Mouse (Mus musculus) CD4-positive naive resting alpha-beta T cell, adult 57 days (primary cell): ENCODE results near the gene Trpm4. TPM values are rescaled to one million over a fixed set of nuclear protein-coding genes. Genes with fewer than 3 reads are reported as not detected.

Source experiments
- total RNA-seq: library from RNA; stranded (reverse); gene quantifications from one replicate; pipeline ENCODE4 v1.2.4, GENCODE M21; 2023

The Trpm4 gene
- 10.0 TPM for total RNA-seq

DNA sequence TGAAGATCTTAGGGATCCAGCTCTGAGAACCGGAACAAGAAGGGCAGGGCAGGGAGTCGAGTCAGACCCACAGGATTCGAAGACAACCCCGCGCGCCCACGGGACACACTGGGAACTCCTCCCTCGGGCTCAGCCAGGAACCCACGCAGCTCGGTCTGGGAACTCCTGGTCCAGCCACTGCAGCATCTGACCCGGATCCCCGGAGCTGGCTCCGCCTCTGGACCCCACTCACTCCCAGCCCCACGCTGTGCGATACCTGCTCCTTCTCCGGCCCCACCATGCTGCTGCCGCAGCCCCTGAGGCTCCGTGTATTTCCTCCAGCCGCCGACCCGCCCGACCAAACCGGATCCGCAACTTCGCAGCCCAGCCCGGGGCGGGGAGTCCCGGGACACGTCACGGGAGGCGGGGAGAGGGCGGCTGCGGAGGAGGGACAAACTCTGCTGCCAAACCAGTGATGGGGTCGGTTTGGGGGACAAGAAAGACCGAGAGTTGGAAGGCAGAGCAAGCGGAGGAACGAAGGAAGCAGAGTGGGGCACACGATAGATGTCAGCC, at the start of gene Trpm4:
Trpm4 (minus strand) TSS at position 350 of the 552 bp plus-strand sequence.

DNA sequence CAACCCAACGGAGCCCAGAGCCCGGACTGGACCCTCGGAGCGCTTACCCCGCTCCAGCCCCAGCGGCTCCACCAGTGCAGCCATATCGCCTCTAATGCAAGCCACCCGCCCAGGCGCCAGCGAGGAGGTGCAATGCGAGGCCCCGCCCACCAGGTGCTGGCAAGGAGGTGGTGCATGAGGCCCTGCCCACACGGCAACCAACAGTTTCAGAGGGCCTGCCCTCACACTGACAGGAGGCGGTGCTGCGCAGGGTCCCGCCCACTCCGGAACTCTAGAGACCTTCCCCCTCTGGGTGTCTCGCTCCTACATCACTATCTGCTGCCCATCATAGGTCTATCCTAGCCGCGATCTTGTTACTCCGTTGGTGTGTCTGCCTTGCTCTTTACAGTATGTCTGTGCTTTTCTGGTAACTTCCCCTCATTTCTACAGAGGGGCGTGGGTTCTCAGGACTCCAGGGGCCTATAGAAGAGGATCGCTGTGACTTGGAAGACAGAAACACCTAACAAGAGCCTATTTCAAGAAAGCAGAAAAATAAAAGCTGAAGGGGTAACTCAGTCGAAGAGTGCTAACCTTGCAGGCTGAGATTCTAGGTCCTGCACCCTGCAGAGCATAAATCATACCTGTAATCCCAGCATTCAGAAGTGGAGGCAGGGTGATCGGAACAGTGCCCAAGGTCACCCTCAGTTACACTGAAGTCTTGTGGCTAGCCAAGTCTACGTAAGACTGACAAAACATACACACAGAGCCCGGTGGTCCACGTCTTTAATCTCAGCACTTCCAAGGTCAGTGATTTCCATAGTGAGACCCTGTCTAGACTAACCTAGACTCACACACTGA, 37.1 kb upstream of the Trpm4 start, which contains the start of gene Lin7b:
Lin7b (minus strand) TSS at position 109 of the 837 bp plus-strand sequence.

DNA sequence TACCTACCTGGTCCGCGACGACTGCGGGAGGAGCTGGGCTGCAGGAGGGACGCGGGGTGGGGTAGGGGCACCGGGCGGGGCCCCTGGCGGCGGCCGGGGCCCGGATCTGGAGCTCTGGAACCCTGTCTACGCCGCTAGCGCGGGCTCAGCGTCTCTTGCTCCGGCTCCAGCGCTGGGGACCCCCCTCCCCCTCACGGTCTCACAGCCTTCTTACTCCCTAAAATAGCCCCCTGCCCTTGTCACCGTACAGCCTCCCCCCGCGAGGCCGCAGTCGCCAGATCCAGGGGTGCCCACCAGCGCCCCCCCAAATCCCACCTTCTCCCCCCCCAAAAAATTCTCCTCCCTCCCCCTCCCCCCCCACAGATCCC, 33.1 kb upstream of the Trpm4 start, which contains the start of gene Ppfia3:
Ppfia3 (minus strand) TSS at position 368 of the 368 bp plus-strand sequence.

DNA sequence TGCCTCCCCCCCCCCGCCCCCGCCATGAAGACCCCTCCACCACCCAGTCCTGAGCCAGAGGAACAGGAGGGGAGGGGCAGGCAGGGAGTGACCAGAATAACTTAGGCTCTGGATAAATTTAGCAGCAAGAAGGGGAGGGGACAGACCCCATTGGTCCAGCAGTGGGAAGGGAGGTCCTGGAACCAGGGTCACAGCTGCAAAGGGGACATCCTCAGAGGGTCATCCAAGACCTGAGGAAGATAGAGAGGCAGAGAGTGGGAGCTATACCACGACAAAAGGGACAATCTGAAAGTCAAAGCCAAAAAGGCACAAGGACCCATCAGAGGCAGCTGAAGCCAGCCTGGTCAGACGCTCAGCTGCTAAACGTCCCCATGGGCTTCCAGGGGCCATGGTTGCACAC, 1.5 kb upstream of the Trpm4 start, which contains the start of gene Hrc:
Hrc (plus strand) TSS at position 235 of the 400 bp plus-strand sequence.

DNA sequence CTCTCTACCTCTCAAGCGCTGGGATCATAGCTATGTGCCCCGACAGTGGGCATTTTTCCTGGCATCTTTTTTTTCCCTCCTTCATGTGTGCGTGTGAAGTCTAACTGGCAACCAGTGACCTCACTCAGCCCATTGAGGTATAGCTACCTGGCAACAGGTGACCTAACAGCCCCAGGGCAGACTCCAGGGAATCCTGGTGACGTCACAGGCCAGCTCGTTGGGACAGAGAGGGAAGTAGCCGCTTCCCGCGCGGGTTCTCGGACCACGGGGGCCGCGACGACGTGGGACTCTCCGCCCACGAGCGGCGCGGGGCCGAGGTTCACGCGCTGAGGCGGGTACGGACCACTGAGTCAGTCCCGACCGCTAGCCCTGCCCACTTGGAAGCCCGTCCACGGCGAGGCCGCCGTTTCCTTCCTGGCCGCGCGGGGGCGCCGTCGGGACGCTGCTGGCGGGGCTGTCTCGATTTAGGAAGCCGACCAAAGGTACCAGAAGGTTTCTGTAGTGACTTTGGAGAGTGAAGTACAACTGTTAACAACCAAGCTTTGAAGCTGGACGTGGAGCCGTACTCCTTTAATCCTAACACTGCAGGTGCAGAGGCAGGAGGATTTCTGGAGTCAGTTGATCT, 56.3 kb downstream of the Trpm4 start, which contains the start of gene Slc6a21:
Slc6a21 (plus strand) TSS at position 378 of the 625 bp plus-strand sequence.

Other genes starting within 250 kb of the Trpm4 start
- gene Rcn3, start 241.6 kb downstream of the Trpm4 start, total RNA-seq, result 6.1 TPM
- gene Fcgrt, start 229.9 kb downstream of the Trpm4 start, total RNA-seq, result 22.7 TPM
- 3,211 TPM for gene Rps11, start 209.3 kb downstream of the Trpm4 start, total RNA-seq
- gene Rpl13a, start 205.0 kb downstream of the Trpm4 start, total RNA-seq, result 5,433 TPM
- not detected for gene Gm45713, start 197.5 kb downstream of the Trpm4 start, total RNA-seq
- gene Flt3l, start 197.3 kb downstream of the Trpm4 start, total RNA-seq, result 299 TPM
- 38.5 TPM for gene Pih1d1, start 179.5 kb downstream of the Trpm4 start, total RNA-seq
- 61.5 TPM for gene Aldh16a1, start 179.2 kb downstream of the Trpm4 start, total RNA-seq
- not detected for gene Slc17a7, start 169.8 kb downstream of the Trpm4 start, total RNA-seq
- gene Gfy, start 154.2 kb downstream of the Trpm4 start, total RNA-seq, result not detected
- gene Pth2, start 152.8 kb downstream of the Trpm4 start, total RNA-seq, result not detected
- gene Ccdc155, start 128.9 kb downstream of the Trpm4 start, total RNA-seq, result not detected
- gene Dkkl1, start 121.6 kb downstream of the Trpm4 start, total RNA-seq, result not detected
- gene Tead2, start 118.0 kb downstream of the Trpm4 start, total RNA-seq, result not detected
- gene Cd37, start 94.7 kb downstream of the Trpm4 start, total RNA-seq, result 346 TPM
- gene Slc6a16, start 92.7 kb downstream of the Trpm4 start, total RNA-seq, result not detected
- gene Slc6a21, start 56.3 kb downstream of the Trpm4 start, total RNA-seq, result not detected
- not detected for gene Hrc, start 1.5 kb upstream of the Trpm4 start, total RNA-seq
- gene Ppfia3, start 33.2 kb upstream of the Trpm4 start, total RNA-seq, result 0.47 TPM
- gene Lin7b, start 36.8 kb upstream of the Trpm4 start, total RNA-seq, result 2.6 TPM
- 701 TPM for gene Snrnp70, start 62.0 kb upstream of the Trpm4 start, total RNA-seq
- not detected for gene Kcna7, start 71.9 kb upstream of the Trpm4 start, total RNA-seq
- gene Ntf5, start 79.9 kb upstream of the Trpm4 start, total RNA-seq, result not detected
- not detected for gene Lhb, start 87.0 kb upstream of the Trpm4 start, total RNA-seq
- gene Gys1, start 101.1 kb upstream of the Trpm4 start, total RNA-seq, result 5.9 TPM
- gene Ruvbl2, start 104.3 kb upstream of the Trpm4 start, total RNA-seq, result 50.8 TPM
- 537 TPM for gene Ftl1, start 126.1 kb upstream of the Trpm4 start, total RNA-seq
- 74.8 TPM for gene Bax, start 133.1 kb upstream of the Trpm4 start, total RNA-seq
- not detected for gene Tulp2, start 148.1 kb upstream of the Trpm4 start, total RNA-seq
- gene Gm45808, start 153.0 kb upstream of the Trpm4 start, total RNA-seq, result not detected
- 1.2 TPM for gene Dhdh, start 155.0 kb upstream of the Trpm4 start, total RNA-seq
- gene Nucb1, start 176.6 kb upstream of the Trpm4 start, total RNA-seq, result 80.1 TPM
- gene Ppp1r15a, start 192.5 kb upstream of the Trpm4 start, total RNA-seq, result 949 TPM
- 3.9 TPM for gene Plekha4, start 192.6 kb upstream of the Trpm4 start, total RNA-seq
- gene Hsd17b14, start 221.1 kb upstream of the Trpm4 start, total RNA-seq, result 2.9 TPM
- 52.3 TPM for gene Bcat2, start 236.4 kb upstream of the Trpm4 start, total RNA-seq